Mouse (Mus musculus): ENCODE measurements around the gene Calhm1. TPM values are rescaled to one million over a fixed set of nuclear protein-coding genes. Genes with fewer than 3 reads are reported as not detected.
"Not testable (repeated sequence)": the region's sequence is repeated elsewhere in the genome, so short reads cannot be mapped to it uniquely, and the experiment has no call there.

The Calhm1 gene
- polyA plus RNA-seq, 1 experiment = not detected

DNA sequence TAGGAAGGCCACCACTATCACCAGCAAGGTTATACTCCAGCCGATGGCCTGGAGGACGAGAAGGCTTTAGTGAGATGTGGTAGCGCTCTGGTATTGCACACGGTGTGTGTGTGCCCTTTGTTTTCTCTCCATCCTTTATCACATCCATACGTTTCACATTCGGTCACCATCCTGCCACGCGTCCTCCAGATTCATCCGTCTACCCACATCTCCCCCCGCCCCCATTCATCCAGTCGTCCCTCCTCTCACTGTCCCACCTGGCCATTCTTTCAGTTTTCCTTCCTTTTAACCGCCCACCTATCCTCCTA is 8.0 kb upstream of the Calhm1 start:
- H3K4me3 ChIP-seq (ENCODE audit: control insufficient read depth, low read depth, low read length) = peak overlapping the region; percentile 21
- H3K27ac ChIP-seq (ENCODE audit: control insufficient read depth, insufficient read depth, low read depth, low read length) = no peak overlapping the region
- no peaks in the 10 kb centered on the region for H3K36me3 ChIP-seq (ENCODE audit: control insufficient read depth, insufficient read depth, low read length)
- peaks cover 4% of the 10 kb centered on the region; the same call in 1 of the 2 replicates for H3K4me1 ChIP-seq (ENCODE audit: control insufficient read depth, insufficient read depth, low read length)
- TF ChIP-seq POLR2A (IDR thresholded peaks at IDR 0.05; ENCODE audit: control insufficient read depth, low read depth, low read length) (no peak), CTCF (IDR thresholded peaks at IDR 0.05; ENCODE audit: control insufficient read depth, insufficient read depth, insufficient replicate concordance, low read depth, low read length) (no peak)
- no peaks in the 10 kb centered on the region for H3K27me3 ChIP-seq (ENCODE audit: control insufficient read depth, insufficient read depth, low read length)

DNA sequence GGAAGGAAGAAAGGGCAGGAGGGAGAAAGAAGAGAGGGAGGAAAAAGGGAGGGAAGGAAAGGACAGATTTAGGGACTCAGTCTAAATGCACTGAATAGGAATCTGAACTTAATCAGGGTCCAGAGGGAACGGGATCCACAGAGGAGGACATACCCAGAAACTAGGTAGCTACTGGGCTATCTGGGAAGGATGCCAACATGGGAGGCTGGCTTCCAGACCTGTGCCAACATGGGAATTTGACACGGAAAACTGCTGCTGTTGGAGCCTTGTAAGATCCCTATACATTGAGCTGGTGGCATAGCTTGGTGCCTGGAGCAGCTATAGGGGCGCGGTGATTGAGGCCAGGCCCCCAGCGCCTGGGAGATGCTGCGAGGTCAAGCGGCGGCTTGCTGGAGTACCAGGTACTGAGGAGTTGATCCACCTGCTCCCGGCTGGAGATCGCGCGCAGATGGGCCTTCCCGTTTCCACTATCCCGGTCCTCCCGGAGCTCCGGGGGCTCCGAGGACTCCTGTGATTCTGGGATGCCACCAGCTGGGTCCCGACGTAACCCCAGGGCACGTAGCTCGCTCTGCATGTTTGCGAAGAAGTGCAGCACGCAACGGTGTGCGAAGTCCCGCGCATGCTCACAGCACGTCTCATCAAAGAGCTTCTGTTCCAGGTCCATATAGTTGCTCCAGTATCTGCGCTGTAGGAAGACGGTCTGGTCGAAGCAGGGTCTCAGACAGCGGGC is 7.4 kb upstream of the Calhm1 start:
- Histone ChIP-seq H3K27me3 (ENCODE audit: control insufficient read depth, insufficient read depth, low read length) (no peaks in the 10 kb centered on the region), H3K4me3 (ENCODE audit: control insufficient read depth, low read depth, low read length) (peak overlapping the region; percentile 21), H3K4me1 (ENCODE audit: control insufficient read depth, insufficient read depth, low read length) (peaks cover 4% of the 10 kb centered on the region; the same call in 1 of the 2 replicates), H3K27ac (ENCODE audit: control insufficient read depth, insufficient read depth, low read depth, low read length) (no peak overlapping the region), H3K36me3 (ENCODE audit: control insufficient read depth, insufficient read depth, low read length) (no peaks in the 10 kb centered on the region)
- TF ChIP-seq POLR2A (IDR thresholded peaks at IDR 0.05; ENCODE audit: control insufficient read depth, low read depth, low read length) (no peak), CTCF (IDR thresholded peaks at IDR 0.05; ENCODE audit: control insufficient read depth, insufficient read depth, insufficient replicate concordance, low read depth, low read length) (no peak)

DNA sequence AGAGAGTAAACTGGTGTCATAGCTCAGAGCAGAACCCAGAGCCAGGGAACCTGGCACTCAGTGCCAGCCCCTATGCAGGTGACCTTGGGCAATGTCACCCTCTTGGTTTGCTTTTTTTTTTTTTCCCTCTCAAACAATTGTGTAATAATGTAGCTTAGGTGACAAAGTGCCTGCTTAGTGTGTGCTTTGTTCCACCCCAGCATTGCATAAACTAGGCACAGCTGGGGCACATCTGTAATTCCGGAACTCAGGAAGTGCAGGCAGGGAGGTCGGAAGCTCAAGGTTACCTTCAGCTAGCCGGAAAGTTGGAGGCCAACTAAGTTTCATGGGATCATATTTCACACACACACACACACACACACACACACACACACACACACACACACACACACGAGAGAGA is 5.8 kb upstream of the Calhm1 start:
- Histone ChIP-seq H3K27ac (ENCODE audit: control insufficient read depth, insufficient read depth, low read depth, low read length) (no peak overlapping the region), H3K4me3 (ENCODE audit: control insufficient read depth, low read depth, low read length) (no peak overlapping the region), H3K4me1 (ENCODE audit: control insufficient read depth, insufficient read depth, low read length) (peaks cover 4% of the 10 kb centered on the region; the same call in 1 of the 2 replicates), H3K36me3 (ENCODE audit: control insufficient read depth, insufficient read depth, low read length) (no peaks in the 10 kb centered on the region), H3K27me3 (ENCODE audit: control insufficient read depth, insufficient read depth, low read length) (no peaks in the 10 kb centered on the region)
- TF ChIP-seq CTCF (IDR thresholded peaks at IDR 0.05; ENCODE audit: control insufficient read depth, insufficient read depth, insufficient replicate concordance, low read depth, low read length) (no peak), POLR2A (IDR thresholded peaks at IDR 0.05; ENCODE audit: control insufficient read depth, low read depth, low read length) (no peak)

DNA sequence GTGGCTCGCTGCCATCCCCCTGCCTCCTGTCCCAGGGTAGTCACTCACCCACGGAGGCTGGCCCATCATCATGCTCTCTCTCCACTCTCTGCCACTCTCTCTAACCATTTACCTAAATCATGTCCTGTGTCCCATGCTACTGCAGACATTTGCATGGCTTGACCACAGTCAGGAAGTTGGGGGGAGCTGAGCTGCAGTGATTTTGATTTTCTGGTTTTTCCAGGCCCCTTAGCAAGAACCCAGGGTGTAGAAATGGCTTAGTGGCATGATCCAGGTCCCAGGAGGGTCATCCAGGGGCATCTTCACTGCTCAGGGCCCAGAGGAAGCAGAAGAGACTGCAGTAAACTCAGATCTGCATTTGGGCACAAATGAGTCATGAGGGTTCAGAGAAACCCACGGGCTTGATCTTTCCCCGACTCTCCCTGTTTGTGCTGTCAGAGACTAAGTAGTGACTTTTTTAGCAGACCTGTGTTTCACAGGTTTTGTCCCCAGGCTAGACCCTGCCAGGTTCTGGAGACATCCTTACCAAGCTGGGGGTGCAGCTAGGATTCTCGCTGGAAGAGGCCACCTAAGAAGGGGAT is 4.3 kb upstream of the Calhm1 start:
- peaks cover 4% of the 10 kb centered on the region; the same call in 1 of the 2 replicates for H3K4me1 ChIP-seq (ENCODE audit: control insufficient read depth, insufficient read depth, low read length)
- TF ChIP-seq CTCF (IDR thresholded peaks at IDR 0.05; ENCODE audit: control insufficient read depth, insufficient read depth, insufficient replicate concordance, low read depth, low read length) = no peak
- no peak for TF ChIP-seq POLR2A (IDR thresholded peaks at IDR 0.05; ENCODE audit: control insufficient read depth, low read depth, low read length)
- no peaks in the 10 kb centered on the region for H3K27me3 ChIP-seq (ENCODE audit: control insufficient read depth, insufficient read depth, low read length)
- no peaks in the 10 kb centered on the region for H3K36me3 ChIP-seq (ENCODE audit: control insufficient read depth, insufficient read depth, low read length)
- no peak overlapping the region for H3K4me3 ChIP-seq (ENCODE audit: control insufficient read depth, low read depth, low read length)
- H3K27ac ChIP-seq (ENCODE audit: control insufficient read depth, insufficient read depth, low read depth, low read length) = no peak overlapping the region

DNA sequence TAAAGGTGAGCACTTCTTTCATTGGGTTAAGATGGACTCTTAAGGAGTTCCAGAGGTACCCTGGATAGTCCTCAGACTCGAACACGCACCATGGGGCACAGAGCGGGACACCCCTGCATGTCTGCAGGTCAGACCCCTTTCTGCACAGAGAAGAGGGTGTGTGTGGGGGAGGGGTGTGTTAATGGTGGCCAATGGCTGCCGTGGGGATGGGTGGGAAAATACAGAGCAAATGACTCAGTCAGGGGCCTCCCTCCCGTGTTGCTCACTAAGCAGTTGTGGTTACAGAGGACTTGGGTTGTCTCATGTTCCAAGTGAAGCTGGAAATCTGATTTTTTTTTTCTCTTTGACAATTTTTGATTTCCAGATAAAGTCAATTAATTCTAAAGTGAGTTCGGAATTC is 1.6 kb downstream of the Calhm1 start:
- no peak overlapping the region for H3K4me3 ChIP-seq (ENCODE audit: control insufficient read depth, low read depth, low read length)
- no peaks in the 10 kb centered on the region for H3K27me3 ChIP-seq (ENCODE audit: control insufficient read depth, insufficient read depth, low read length)
- TF ChIP-seq POLR2A (IDR thresholded peaks at IDR 0.05; ENCODE audit: control insufficient read depth, low read depth, low read length) (no peak), CTCF (IDR thresholded peaks at IDR 0.05; ENCODE audit: control insufficient read depth, insufficient read depth, insufficient replicate concordance, low read depth, low read length) (no peak)
- H3K27ac ChIP-seq (ENCODE audit: control insufficient read depth, insufficient read depth, low read depth, low read length) = no peak overlapping the region
- H3K4me1 ChIP-seq (ENCODE audit: control insufficient read depth, insufficient read depth, low read length) = peaks cover 3% of the 10 kb centered on the region
- H3K36me3 ChIP-seq (ENCODE audit: control insufficient read depth, insufficient read depth, low read length) = no peaks in the 10 kb centered on the region

DNA sequence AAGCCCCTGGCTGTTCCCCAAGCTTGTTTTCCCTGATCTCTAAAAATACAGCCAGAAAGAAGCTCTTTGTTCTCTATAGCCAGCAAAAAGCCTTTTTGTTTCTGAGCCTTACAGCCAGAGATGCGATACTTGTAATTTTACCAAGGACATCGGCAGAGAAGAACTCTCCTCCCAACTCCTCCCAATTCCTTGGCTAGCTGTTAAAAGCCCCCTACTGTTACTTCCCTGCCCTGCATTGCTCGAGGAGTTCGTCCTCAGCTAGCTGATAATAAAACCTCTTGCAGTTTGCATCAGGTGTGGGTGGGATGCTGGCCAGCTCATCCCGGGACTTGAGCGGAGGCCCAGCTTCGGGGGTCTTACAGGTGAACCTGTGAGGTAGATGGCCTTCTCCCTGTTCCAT is 4.4 kb downstream of the Calhm1 start:
- not testable (repeated sequence) for H3K36me3 ChIP-seq (ENCODE audit: control insufficient read depth, insufficient read depth, low read length); H3K4me3 ChIP-seq (ENCODE audit: control insufficient read depth, low read depth, low read length); H3K4me1 ChIP-seq (ENCODE audit: control insufficient read depth, insufficient read depth, low read length); H3K27ac ChIP-seq (ENCODE audit: control insufficient read depth, insufficient read depth, low read depth, low read length); H3K27me3 ChIP-seq (ENCODE audit: control insufficient read depth, insufficient read depth, low read length)

DNA sequence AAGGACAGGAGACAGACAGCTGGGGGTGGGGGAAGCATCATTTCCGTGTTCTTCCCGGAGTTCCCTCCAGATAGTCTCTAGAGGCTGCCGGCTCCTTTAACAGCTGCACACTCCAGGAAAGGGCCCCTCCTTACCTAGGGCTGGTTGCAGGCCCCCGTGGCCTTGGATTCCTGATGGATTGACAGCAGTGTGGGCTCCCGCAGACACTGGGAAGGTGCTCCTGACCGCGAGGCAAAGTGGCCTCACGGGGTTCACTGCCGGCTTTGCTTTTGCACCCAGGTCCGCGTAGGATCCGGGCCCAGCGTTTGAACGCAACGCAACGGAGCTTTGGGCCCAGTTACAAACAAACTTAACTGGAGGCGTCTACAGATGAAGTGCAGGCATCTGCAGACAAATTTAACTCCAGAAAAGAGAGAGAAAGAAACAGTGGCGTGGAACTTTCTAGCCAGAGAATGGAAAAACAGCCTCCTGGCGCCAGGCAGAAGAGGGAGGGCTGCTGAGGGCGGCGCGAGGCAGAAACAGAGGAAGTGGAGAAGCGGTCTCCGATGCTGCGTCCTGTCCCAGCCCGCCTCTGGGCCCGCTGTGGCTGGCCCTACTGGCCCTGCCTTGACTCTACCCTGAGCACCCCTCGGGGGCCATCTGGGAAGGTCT is 6.2 kb downstream of the Calhm1 start, which contains the start of gene Calhm2:
TSS of gene Calhm2 (minus strand) at position 524 of the 651 bp plus-strand sequence.
- Histone ChIP-seq H3K36me3 (ENCODE audit: control insufficient read depth, insufficient read depth, low read length) (no peaks in the 10 kb centered on the region), H3K4me3 (ENCODE audit: control insufficient read depth, low read depth, low read length) (peak within 1 kb of the TSS; percentile 71), H3K27ac (ENCODE audit: control insufficient read depth, insufficient read depth, low read depth, low read length) (peak within 1 kb of the TSS; percentile 82), H3K27me3 (ENCODE audit: control insufficient read depth, insufficient read depth, low read length) (no peaks in the 10 kb centered on the region), H3K4me1 (ENCODE audit: control insufficient read depth, insufficient read depth, low read length) (peaks cover 3% of the 10 kb centered on the region)
- TF ChIP-seq POLR2A (IDR thresholded peaks at IDR 0.05; ENCODE audit: control insufficient read depth, low read depth, low read length) (no peak), CTCF (IDR thresholded peaks at IDR 0.05; ENCODE audit: control insufficient read depth, insufficient read depth, insufficient replicate concordance, low read depth, low read length) (no peak)

All from testis, adult 2 months (tissue).